Mouse (Mus musculus): ENCODE data around the gene Lmbr1l. TPM values are rescaled to one million over a fixed set of nuclear protein-coding genes. Genes with fewer than 3 reads are reported as not detected.
A peak's percentile ranks its signal among the peaks of the same experiment; 100 is the strongest.

The Lmbr1l gene
- total RNA-seq, 4 experiments from 2014 or later = 7.3 to 12.2 (median 10.0) TPM

GRCm38 (mm10) chr15:98895635-98896589, 22.1 kb downstream of the Lmbr1l start:
- DNase-seq (ENCODE audit: low spot score) = no peak

GRCm38 (mm10) chr15:98894746-98895634, 23.0 kb downstream of the Lmbr1l start:
- no peak for DNase-seq (ENCODE audit: low spot score)

DNA sequence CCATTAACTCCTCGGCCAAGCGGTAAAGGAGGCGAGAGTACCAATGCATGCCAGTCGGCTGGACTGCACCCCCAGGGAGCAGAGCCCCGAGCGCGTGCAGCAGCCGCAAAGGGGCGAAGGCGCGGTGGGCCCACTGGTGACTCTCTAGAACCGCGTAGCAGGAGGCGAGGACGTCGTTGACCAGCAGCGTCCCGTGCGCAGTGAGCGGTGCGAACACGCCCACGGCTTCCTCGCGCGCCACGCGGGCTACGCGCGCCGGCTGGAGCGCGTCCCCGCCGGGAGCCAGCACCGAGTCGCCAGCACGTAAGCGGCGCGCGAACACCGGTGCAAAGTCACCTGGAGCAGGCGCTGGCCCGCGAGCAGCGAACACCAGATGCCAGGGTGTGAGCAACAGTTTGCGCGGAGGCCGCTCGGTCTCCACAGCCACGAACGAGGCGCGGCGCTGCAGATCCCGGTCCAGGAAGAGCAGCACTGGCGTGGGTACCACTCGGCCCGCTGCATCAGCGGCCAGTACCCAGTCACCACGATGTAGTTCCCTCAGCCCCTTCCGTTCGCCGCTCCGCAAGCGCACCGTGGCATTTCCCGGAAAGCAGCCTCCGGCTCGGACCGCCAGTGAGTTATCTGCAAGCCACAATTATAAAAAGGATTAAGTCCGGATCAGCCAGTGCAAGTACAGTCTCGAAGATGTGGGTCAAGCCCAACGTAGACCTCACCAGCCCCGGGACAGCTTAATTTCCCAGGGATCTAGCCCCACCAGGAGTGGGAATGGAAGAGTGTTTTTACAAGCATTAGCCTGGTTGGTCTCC, 23.9 kb downstream of the Lmbr1l start, which contains the start of gene Rhebl1:
Gene Rhebl1, minus strand, starts transcription at position 601 of the 806 bp plus-strand sequence.
- no peak for DNase-seq (ENCODE audit: low spot score)

DNA sequence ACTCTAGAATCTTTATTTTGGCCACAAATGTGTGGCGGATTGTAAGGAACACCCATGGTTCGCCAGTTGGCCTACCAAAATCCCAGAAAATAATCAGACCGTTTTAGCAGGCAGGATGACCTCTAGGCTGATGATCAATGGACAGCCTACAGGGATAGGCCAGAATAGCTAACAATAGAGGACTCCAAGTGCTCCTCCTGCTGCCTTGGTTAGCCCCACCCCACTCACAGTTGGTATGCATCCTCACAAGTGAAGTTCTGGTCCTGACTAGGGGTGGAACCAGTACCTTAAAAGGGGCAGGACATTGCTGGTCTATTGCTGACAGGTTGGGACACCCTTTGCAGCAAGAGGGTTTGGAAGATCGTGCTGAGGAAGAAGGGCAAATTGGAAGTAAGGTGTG, 25.0 kb downstream of the Lmbr1l start:
- no peak for DNase-seq (ENCODE audit: low spot score)

- DNase-seq (ENCODE audit: low spot score) = peak; percentile 74
These were observed 26.0 kb downstream of the Lmbr1l start for GRCm38 (mm10) chr15:98891907-98892606.

DNA sequence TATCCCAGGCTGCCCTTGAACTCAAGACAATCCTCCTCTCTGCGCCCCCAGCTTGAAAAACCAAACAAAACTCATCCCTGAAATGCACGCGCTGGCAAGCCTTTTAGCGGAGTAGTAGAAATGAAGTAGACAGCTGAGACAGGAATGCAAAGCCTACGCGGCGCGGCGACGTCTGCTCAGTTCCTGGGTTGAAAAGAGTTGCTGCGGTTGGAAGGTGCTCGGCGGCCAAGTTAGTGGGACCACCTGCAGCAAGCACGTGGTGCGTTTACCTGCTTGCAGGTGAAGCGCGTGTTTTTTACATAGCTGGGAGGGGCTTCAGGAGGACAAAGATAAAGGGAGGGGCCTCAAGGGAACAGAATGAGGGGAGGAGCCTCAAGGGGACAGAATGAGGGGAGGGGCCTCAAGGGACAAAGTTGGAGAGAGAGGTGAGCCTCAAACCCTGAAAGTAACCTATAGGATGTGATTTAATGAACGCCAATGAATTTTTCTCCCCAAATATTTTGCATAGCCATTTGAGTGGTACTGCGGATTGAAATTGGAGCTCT, 26.8 kb downstream of the Lmbr1l start:
- no peak for DNase-seq (ENCODE audit: low spot score)

GRCm38 (mm10) chr15:98887526-98887925, 30.5 kb downstream of the Lmbr1l start:
- no peak for DNase-seq (ENCODE audit: low spot score)

- DNase-seq (ENCODE audit: low spot score) = no peak
These were observed 31.2 kb downstream of the Lmbr1l start for GRCm38 (mm10) chr15:98886667-98887387.

- no peak for DNase-seq (ENCODE audit: low spot score)
These were observed 33.9 kb downstream of the Lmbr1l start for GRCm38 (mm10) chr15:98884106-98884505.

DNA sequence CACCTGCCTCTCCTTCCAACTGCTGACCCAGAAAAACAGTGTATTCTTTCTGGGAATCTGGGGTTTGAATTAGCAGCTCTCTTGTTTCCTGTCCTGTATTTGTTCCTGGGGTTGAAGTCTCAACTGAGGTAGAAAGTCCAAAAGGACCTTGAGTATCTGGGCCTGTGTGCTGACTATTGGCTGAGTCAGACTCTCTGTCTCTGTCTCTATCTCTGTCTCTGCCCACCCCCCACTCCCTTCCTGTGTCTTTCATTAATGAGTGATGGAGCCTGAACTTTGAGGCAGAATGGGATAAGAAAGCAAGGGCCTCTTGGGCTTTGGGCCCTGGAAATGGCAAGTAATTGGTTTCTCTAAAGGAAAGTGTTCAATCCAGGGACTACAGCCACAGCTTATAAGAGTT, 34.4 kb downstream of the Lmbr1l start:
- no peak for DNase-seq (ENCODE audit: low spot score)

DNA sequence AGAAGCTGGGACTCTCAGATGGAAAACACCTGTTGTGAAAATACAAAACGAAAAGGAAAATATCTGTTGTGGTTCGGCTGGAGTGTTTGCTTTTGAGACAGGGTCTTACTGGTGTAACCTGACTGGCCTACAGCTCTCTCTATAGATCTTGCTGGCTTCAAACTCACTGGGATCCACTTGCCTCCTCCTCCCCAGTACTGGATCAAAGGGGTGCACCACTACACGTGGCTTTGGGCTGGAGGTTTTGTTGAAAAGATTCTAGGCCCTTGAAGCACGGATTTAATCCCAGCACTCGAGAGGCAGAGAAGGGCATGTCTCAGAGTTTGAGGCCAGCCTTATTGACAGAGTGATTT, 36.4 kb downstream of the Lmbr1l start:
- no peak for DNase-seq (ENCODE audit: low spot score)

DNA sequence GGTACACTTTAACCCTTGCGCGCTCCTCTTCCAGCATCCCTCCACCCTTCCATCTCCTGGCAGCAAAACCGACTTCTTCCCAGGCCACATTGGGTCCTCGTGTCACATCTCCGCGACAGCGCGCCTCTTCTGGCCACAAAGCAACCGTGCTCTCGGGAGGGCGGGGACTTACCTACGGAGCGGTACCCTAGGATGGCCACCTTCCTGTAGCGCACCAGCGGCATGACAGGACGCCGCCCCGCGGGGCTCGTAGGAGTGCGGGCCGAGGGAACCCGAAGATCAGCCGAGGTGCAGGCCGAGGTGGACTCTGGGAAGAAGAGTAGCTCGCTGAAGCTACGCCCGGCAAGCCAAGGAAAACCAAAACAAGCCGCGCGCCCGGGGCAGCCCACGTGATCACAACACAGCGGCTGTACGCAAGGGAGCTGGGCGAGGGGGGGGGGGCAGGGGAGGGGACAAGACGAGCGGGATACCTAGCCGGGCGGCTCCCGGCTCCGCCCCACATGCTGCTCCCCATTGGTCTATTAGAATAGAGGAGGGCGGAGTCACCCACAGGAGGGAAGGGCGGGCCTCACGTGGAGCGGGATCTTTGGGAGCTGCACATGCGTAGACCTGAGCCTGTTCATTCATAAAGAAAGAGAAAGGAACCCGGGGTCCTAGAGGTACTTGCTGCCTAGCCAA, 36.9 kb downstream of the Lmbr1l start:
- peak; percentile 90 for DNase-seq (ENCODE audit: low spot score)

DNA sequence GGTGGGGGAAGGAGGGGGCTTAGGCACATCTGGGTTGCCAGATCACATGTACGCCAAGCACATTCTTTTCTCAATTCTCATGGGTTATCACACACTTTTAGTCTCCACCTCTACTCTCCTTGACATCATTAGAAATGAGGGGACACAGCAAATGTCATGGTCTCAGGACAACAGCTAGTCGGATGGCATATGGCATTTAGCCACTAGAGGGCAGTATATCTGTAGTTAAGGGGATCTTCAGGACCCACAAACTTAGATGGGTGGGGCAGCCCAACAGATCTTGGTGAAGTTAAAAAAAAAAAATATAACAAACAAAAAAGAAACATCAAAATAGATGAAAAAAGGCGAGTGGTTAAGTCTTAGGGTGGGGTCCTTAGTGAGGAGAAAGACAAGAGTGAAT, 40.7 kb downstream of the Lmbr1l start:
- DNase-seq (ENCODE audit: low spot score) = peak; percentile 88

DNA sequence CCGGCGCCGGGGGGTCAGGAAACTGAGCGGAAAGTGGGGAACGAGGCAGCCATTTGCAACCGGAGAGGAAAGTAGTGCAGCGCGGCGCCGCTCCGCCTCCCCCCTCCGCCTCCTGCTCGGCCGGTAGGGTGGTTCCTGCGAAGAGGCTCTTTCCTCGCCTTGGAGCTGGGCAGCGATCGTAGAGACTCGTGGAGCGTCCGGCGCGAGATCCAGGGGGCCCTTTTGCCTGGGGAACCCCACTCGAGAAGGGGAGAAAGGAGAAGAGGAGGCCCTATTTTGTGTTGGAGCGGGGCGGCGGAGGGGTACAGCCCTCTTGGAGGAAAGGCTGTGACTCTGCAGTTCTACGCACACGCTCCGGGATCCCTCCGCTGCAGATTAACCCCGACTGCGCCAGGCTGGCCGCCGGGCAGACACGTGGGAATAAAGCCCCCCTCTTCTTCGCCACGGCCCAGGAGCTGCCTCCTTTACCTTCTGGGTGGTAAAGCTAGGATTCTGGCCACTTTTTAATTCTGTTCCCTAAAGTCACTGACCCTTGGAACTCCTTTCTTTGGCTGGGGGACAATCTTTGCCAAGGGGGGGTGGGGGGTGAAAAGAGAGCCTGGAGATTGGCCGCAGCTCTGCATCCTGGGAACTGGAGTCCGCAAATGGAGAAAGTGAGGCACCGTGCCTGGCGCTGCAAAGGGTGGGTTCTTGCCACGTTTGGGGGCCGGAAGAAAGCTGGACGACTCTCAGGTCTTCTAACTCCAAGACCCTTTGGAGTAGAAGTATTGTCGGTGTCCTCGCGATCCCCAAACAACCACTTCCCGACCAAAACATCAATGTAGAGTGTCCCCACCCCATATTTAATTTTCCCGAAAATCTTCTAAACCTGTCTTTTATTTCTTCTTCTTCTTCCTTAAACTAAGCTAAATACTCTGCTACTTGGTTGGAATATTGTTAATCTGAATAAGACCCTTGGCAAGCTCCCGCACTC, 45.8 kb downstream of the Lmbr1l start:
- DNase-seq (ENCODE audit: low spot score) = peak; percentile 92

- DNase-seq (ENCODE audit: low spot score) = no peak
These were observed 46.7 kb downstream of the Lmbr1l start, which contains the start of gene Kmt2d for GRCm38 (mm10) chr15:98871070-98871915. TSS of gene Kmt2d (minus strand) at chr15:98871204.

GRCm38 (mm10) chr15:98870179-98871069, 47.6 kb downstream of the Lmbr1l start:
- no peak for DNase-seq (ENCODE audit: low spot score)

Measured in heart, adult 8-10 months (tissue).